Mouse (Mus musculus) liver, adult (tissue): ENCODE data around the gene Gm6502.
"Not testable (repeated sequence)": the region's sequence is repeated elsewhere in the genome, so short reads cannot be mapped to it uniquely, and the experiment has no call there.

ENCODE experiments used
- GATA4 ChIP-seq: IDR thresholded peaks from 2 replicates; pipeline ENCODE4 v1.6.1; 2014; ENCODE audit warnings: mild to moderate bottlenecking, low read length; ENCODE audit not compliant: insufficient replicate concordance

The Gm6502 gene

GRCm38 (mm10) chr5:94314135-94314534 is at the start of gene Gm6502:
Gene Gm6502 (plus strand): TSS chr5:94314435.
- TF ChIP-seq GATA4, result not testable (repeated sequence)

GRCm38 (mm10) chr5:94306696-94307095 is 7.5 kb upstream of the Gm6502 start, which contains the start of gene A430089I19Rik:
Gene A430089I19Rik (minus strand): TSS chr5:94306796.
- not testable (repeated sequence) for TF ChIP-seq GATA4

GRCm38 (mm10) chr5:94339449-94339848 is 25.2 kb downstream of the Gm6502 start, which contains the start of gene AA792892:
Gene AA792892 (plus strand): TSS chr5:94339749.
- TF ChIP-seq GATA4, result not testable (repeated sequence)
